Mouse (Mus musculus): ENCODE results near the gene Morc3. TPM values are rescaled to one million over a fixed set of nuclear protein-coding genes. Genes with fewer than 3 reads are reported as not detected.
A peak's percentile ranks its signal among the peaks of the same experiment; 100 is the strongest.

The Morc3 gene
- polyA plus RNA-seq, 1 experiment, result 10.7 TPM

DNA sequence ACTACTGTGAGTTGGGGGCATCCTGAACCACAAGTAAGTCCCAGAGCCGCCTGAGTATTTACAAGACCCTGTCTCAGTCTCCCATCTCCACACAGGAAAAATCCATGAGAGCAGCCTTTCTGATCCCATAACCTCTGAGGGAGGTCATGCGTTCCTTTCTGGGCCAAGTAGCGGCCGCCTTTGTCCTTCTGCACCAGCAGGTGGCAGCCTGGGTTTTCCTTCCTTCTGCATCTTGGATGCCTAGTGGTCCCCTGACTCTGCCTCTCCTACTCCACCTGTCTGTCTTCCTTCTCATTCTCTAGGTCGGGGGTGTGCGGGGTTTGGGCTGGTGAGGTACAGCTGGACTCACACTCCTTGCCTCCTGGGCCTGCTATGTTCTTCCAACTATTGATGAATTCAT lies 71.1 kb downstream of the Morc3 start:
- 84% methylated on average over 6 of the region's 6 CpGs for WGBS
- DNase-seq, result no peak
- Histone ChIP-seq H3K4me1 (ENCODE audit: control insufficient read depth, insufficient read depth, low read length) (no peaks in the 10 kb centered on the region), H3K4me3 (replicated peaks; ENCODE audit: extremely low read depth, low read depth, low read length) (no peak overlapping the region)
- no peak for TF ChIP-seq POLR2A (IDR thresholded peaks at IDR 0.05; ENCODE audit: borderline replicate concordance, extremely low read depth, low read depth, low read length)
- 0 out of 2 replicates have a peak, but pooled peaks have one; percentile 11 for TF ChIP-seq CTCF (IDR thresholded peaks at IDR 0.05; ENCODE audit: insufficient read depth, low read length)

DNA sequence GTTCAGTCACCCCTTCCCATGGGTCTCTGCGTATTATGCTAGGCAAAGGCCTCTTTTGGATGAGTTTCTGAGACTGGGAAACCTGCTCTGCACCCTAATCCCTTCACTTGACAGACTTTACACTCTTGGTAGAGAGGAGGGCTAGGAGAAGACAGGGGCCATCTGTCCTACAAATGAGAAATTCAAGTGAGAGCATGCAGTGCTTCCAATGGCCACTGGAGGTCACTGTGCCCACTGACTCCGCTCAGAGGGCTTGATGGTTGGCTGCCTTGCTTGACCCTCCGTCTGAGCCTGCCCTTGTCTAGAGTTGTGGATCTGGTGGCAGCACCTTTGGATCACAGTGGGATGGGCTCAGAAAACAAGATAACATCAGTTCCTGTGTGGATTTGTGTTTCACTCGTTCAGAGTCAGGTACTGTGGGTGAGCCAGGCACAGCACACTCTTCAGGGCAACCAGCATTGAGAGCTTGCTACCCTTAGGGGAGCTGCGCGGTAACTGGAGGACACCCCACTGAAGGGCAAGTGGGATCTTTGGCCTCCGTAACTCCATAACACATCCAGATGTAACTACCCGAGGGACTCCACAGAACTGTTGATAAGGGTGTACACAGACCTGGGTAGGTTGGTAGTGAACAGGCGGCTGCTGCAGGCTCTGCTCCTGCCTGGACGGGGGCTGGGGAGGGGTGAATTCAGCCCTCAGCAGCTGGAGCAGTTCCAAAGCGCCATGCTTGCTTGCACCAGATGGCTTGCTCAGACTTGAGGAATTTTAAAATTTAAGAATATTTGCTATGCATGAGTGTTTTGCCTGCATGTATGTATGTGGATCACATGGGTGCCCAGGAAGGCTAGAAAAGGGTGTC lies 74.5 kb downstream of the Morc3 start:
- H3K4me3 ChIP-seq (replicated peaks; ENCODE audit: extremely low read depth, low read depth, low read length), result no peak overlapping the region
- no peaks in the 10 kb centered on the region for H3K4me1 ChIP-seq (ENCODE audit: control insufficient read depth, insufficient read depth, low read length)
- peak; percentile 97 for TF ChIP-seq CTCF (IDR thresholded peaks at IDR 0.05; ENCODE audit: insufficient read depth, low read length)
- TF ChIP-seq POLR2A (IDR thresholded peaks at IDR 0.05; ENCODE audit: borderline replicate concordance, extremely low read depth, low read depth, low read length), result no peak
- WGBS, result 64% methylated on average over 11 of the region's 11 CpGs
- peak; percentile 62 for DNase-seq

DNA sequence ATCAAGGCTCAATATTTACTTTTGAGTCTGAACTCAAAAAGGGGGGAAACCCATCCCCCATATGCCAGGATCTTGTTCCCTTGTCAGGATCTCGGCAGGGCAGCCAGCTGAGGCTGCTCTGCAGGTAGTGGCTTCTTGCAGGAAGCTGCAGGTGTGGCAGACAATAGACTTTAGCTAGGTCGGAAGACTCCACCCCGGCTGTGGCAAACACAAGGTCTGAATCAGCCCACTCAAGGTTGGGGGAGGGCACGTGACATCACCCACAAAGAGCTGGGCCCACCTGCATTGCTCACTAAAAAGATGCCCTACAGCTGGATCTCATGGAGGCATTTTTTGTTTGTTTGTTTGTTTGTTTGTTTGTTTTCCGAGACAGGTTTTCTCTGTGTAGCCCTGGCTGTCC lies 75.8 kb downstream of the Morc3 start:
- no peaks in the 10 kb centered on the region for H3K4me1 ChIP-seq (ENCODE audit: control insufficient read depth, insufficient read depth, low read length)
- no peak for TF ChIP-seq POLR2A (IDR thresholded peaks at IDR 0.05; ENCODE audit: borderline replicate concordance, extremely low read depth, low read depth, low read length)
- TF ChIP-seq CTCF (IDR thresholded peaks at IDR 0.05; ENCODE audit: insufficient read depth, low read length), result no peak
- 72% methylated on average over 5 of the region's 5 CpGs for WGBS
- H3K4me3 ChIP-seq (replicated peaks; ENCODE audit: extremely low read depth, low read depth, low read length), result no peak overlapping the region
- no peak for DNase-seq

DNA sequence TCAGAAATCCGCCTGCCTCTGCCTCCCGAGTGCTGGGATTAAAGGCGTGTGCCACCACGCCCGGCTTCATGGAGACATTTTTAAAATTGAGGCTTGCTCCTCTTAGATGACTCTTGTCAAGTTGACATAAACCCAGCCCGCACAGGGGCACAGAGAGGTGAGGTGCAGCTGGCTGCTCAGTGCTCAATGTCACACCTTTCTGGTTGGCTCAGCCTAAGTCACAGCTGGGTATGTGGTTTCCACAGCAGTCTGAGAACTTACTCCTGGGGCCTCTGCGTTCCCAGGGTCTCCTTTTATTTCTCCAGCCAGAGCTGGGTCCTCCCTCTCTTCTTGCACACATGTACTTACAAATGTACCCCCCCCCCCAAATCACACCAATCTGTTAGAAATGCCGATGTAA lies 76.3 kb downstream of the Morc3 start:
- Histone ChIP-seq H3K4me3 (replicated peaks; ENCODE audit: extremely low read depth, low read depth, low read length) (no peak overlapping the region), H3K4me1 (ENCODE audit: control insufficient read depth, insufficient read depth, low read length) (no peaks in the 10 kb centered on the region)
- DNase-seq, result no peak
- 89% methylated on average over 8 of the region's 8 CpGs for WGBS
- TF ChIP-seq POLR2A (IDR thresholded peaks at IDR 0.05; ENCODE audit: borderline replicate concordance, extremely low read depth, low read depth, low read length), result no peak
- TF ChIP-seq CTCF (IDR thresholded peaks at IDR 0.05; ENCODE audit: insufficient read depth, low read length), result no peak

DNA sequence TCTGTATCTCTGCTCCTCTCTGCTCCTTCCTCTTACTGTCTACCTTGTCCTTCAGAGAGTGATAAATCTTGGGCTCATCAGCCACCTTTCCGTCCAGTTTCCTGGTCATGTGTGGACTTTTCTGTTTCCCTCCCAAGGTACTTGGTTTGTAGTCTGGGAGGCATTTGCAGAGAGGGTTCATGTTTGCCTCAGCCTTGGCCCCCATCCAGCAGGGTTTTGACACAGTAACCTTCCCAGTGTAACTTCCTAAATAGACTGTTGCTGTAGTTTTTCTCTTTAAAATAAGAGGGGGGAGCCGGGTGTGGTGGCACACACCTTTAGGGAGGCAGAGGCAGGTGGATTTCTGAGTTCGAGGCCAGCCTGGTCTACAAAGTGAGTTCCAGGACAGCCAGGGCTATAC lies 78.0 kb downstream of the Morc3 start:
- no peak overlapping the region for H3K4me3 ChIP-seq (replicated peaks; ENCODE audit: extremely low read depth, low read depth, low read length)
- no peaks in the 10 kb centered on the region; the same call in 1 of the 2 replicates for H3K4me1 ChIP-seq (ENCODE audit: control insufficient read depth, insufficient read depth, low read length)
- DNase-seq, result no peak
- 75% methylated on average over 3 of the region's 3 CpGs for WGBS
- no peak for TF ChIP-seq POLR2A (IDR thresholded peaks at IDR 0.05; ENCODE audit: borderline replicate concordance, extremely low read depth, low read depth, low read length)
- TF ChIP-seq CTCF (IDR thresholded peaks at IDR 0.05; ENCODE audit: insufficient read depth, low read length), result no peak

DNA sequence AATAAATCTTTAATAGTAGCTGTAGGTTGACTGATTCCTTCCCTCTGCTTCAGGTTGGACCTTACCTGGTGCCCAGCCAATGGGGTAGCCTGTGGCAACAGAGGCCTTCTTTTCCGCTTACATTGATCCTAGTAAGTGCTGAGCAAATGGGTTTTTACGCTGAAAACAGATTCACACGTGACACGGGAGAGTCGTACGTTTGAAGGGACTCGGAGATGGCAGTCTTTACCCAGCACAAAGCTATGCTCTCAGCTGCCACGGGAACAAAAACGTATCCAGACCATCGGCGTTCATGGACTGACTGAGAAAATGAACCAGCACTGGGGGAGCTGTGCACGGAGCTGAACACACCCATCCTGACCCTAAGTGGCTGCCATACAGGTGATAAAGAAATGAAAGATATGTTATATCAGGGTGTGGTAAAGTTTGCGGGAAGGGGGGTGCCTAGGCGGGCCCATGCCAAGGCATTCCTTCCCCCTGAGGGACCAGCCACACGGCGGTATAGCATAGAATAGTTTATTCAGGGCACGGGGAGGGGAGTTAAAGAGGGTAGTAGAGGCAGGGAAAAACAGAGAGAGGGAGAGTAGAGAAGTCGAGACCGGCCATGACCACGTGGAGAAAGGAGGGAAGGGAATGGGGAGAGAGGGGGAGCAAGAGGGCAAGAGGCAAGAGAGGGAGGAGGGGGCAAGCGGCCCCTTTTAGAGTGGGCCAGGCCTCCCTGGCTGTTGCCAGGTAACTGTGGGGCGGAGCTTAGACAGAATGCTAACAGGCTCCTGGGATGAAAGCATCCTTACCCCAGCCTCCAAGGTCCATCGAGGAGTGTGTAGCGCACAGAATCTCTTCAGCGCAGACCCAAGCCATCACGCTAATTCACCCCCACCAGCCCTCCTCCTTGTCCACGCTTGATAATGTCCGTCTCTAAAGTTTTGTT lies 79.1 kb downstream of the Morc3 start:
- H3K4me1 ChIP-seq (ENCODE audit: control insufficient read depth, insufficient read depth, low read length), result no peaks in the 10 kb centered on the region; the same call in 1 of the 2 replicates
- WGBS, result 61% methylated on average over 28 of the region's 28 CpGs
- H3K4me3 ChIP-seq (replicated peaks; ENCODE audit: extremely low read depth, low read depth, low read length), result no peak overlapping the region
- TF ChIP-seq POLR2A (IDR thresholded peaks at IDR 0.05; ENCODE audit: borderline replicate concordance, extremely low read depth, low read depth, low read length) (no peak), CTCF (IDR thresholded peaks at IDR 0.05; ENCODE audit: insufficient read depth, low read length) (no peak)
- DNase-seq, result no peak

DNA sequence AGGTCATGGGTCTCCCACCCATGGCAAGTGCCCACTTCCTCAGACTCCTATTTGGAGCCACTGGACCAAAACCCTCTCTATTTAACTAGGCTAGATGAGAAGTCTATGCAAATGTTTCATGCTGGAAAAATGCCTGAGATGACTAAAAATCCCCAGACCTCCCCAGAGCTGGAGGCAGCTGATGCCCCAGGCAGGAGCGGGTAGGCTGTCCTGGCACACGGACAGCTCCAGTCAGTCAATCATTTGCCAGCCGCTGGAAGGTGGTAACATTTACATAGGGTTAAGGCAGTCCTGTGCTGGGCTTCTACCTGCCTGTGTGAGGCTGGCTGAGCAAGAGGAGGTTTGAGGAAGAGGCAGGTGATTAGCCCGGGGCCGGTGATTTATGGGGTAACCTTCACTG lies 80.2 kb downstream of the Morc3 start:
- no peaks in the 10 kb centered on the region; the same call in 1 of the 2 replicates for H3K4me1 ChIP-seq (ENCODE audit: control insufficient read depth, insufficient read depth, low read length)
- WGBS, result 28% methylated on average over 5 of the region's 5 CpGs
- DNase-seq, result no peak
- H3K4me3 ChIP-seq (replicated peaks; ENCODE audit: extremely low read depth, low read depth, low read length), result no peak overlapping the region
- no peak for TF ChIP-seq CTCF (IDR thresholded peaks at IDR 0.05; ENCODE audit: insufficient read depth, low read length)

DNA sequence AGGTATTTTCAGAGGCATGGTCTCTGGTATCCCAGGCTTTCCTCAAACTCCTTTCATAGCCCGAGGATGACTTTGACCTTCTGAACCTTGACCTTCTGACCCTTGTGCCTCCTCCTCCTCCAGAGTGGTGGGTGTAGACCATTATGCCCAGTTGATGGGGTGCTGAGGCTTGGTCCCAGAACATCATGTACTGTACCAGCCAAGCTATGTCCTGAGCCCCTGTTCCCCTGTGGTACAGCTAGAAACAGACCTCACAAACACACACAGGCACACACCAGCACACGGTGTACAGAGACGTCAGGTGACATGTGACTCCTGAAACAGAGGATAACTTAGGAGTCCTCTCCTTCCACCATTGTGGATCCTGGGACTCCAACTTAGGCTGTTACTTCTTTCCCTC lies 80.9 kb downstream of the Morc3 start:
- 66% methylated on average over 3 of the region's 3 CpGs for WGBS
- H3K4me3 ChIP-seq (replicated peaks; ENCODE audit: extremely low read depth, low read depth, low read length), result no peak overlapping the region
- peaks cover under 1% of the 10 kb centered on the region; the same call in 1 of the 2 replicates for H3K4me1 ChIP-seq (ENCODE audit: control insufficient read depth, insufficient read depth, low read length)
- TF ChIP-seq CTCF (IDR thresholded peaks at IDR 0.05; ENCODE audit: insufficient read depth, low read length), result no peak
- no peak for TF ChIP-seq POLR2A (IDR thresholded peaks at IDR 0.05; ENCODE audit: borderline replicate concordance, extremely low read depth, low read depth, low read length)
- DNase-seq, result no peak

DNA sequence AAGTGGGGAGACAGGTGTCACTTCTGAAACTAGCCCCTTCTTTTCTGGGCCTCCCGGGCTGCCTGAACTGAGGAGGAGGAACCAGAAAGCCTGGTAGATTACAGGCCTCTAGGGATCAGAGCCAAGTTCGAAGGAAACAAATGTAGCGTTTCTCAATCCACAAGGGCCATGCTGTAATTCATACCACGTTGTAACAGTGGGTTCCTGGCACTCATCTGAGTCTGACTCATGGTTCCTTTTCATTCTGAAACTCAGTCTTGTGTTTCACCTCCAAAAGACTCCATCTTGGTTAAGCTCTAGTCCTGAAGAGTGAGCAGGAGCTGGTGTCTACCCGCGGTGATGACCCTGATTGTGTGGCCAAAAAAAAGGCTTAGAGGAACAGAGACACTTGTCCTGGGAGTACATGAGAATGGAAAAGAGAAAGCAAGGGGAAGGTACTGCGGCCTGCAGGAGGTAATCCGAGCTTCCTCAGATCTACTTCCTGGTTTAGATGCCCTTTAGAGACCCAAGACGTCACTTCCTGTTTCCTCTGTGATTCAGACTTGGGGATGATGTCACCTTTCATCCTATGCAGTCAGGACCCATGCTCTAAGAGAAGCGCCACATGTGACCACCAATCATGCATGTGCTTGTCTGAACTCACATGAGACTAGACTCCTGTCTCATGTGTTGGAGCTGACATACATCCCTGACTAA lies 82.1 kb downstream of the Morc3 start:
- DNase-seq, result peak; percentile 20
- H3K4me3 ChIP-seq (replicated peaks; ENCODE audit: extremely low read depth, low read depth, low read length), result no peak overlapping the region
- H3K4me1 ChIP-seq (ENCODE audit: control insufficient read depth, insufficient read depth, low read length), result peaks cover 5% of the 10 kb centered on the region; the same call in 1 of the 2 replicates
- TF ChIP-seq POLR2A (IDR thresholded peaks at IDR 0.05; ENCODE audit: borderline replicate concordance, extremely low read depth, low read depth, low read length), result no peak
- no peak for TF ChIP-seq CTCF (IDR thresholded peaks at IDR 0.05; ENCODE audit: insufficient read depth, low read length)
- WGBS, result 54% methylated on average over 10 of the region's 10 CpGs

Measured in lung, adult 2 months (tissue).